In the genomic region with DNA sequence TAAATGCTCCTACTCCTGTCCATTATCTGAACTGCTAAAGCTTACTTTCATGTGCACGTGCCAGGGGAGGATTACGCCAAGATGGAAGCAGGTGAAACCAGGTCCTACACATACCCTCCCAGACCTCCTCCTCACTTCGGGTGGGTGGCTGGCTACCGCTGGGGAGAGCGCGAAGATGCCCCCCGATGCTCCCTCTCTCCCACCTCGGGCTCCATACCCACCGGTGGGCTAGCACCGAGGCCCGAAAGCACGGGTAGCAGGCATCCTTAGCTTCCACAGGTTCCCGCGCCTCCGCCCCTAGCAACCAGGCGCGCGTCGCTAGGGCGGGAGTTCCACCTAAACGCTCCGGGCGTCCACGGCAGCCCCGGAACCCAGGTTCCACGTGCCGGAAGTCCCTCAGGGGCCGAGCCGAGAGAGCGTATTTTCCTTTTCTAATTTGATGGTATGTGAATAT, we compare ENCODE assay signal across 7 mouse cellular contexts. TPM values are rescaled to one million over a fixed set of nuclear protein-coding genes. Genes with fewer than 3 reads are reported as not detected.
DNase-seq lines count a peak whose midpoint lies in the region; ATAC-seq lines count a peak whose summit lies in the region.

Wdr31 (minus strand) TSS at position 299 of the 454 bp plus-strand sequence.

- H3K4me3 ChIP-seq in intestine, embryonic 15.5 days (replicated peaks) = peak within 1 kb of the TSS; percentile 72

- peak within 1 kb of the TSS; percentile 88 for H3K4me2 ChIP-seq in intestine, embryonic 15.5 days (replicated peaks)

- WGBS in intestine, embryonic 15.5 days = under 1% methylated on average over 30 of the region's 30 CpGs

- H3K4me1 ChIP-seq in intestine, embryonic 15.5 days (replicated peaks) = no peaks in the 10 kb centered on the region

- no peaks in the 10 kb centered on the region for H3K9me3 ChIP-seq in intestine, embryonic 15.5 days

- DNase-seq in adrenal gland, postnatal 10 days = peak; percentile 90
- DNase-seq in embryo, embryonic 11.5 days (ENCODE audit: low read depth, low spot score) = peak; percentile 73
- DNase-seq in gastrocnemius, postnatal 36 days = peak; percentile 39 to 66
- peak; percentile 84 to 86 for DNase-seq in left cerebral cortex, postnatal 25 days (ENCODE audit: low spot score in 2 of 2)
- peak; percentile 84 for DNase-seq in mesoderm, embryonic 11.5 days (ENCODE audit: low read depth, low spot score)
- DNase-seq in right cerebral cortex, postnatal 36 days (ENCODE audit: low spot score in 2 of 2) = peak; percentile 72

- no peaks in the 10 kb centered on the region for H3K36me3 ChIP-seq in intestine, embryonic 15.5 days

- no peaks in the 10 kb centered on the region for H3K27me3 ChIP-seq in intestine, embryonic 15.5 days (replicated peaks)

- intact Hi-C loops in gastrocnemius, postnatal 36 days (cut with DNase I) = no loop called here
- intact Hi-C loops in left cerebral cortex, postnatal 25 days (cut with DNase I) = loop anchor here (2.0 kb wide), 1 partner anchor 32 kb away; the partner anchor contains the start of gene Hdhd3

- peak; percentile 94 for ATAC-seq in intestine, embryonic 15.5 days

- peak within 1 kb of the TSS; percentile 58 for H3K9ac ChIP-seq in intestine, embryonic 15.5 days

- H3K27ac ChIP-seq in intestine, embryonic 15.5 days = no peak within 1 kb of the TSS

RNA-seq across cellular contexts. Expression of gene Wdr31, which starts in this region (rescaled TPM):
- total RNA-seq in adrenal gland, postnatal 10 days (2021) = 1 to 10 TPM; 2.4 to 3.7 TPM
- total RNA-seq in gastrocnemius, postnatal 36 days (2021) = under 1 TPM in 1 of 2 experiments, not detected in 1; 0.22 TPM
- polyA plus RNA-seq in intestine, embryonic 15.5 days (2015; fragmentation: Nextera tagmentation; extraction: Ambion mirVana) = 7.7 and 9.1 TPM in 2 replicates
- 1 to 10 TPM; 7.6 TPM for total RNA-seq in left cerebral cortex, postnatal 25 days (2021)

Comparison
In these comparisons a context has a peak if more than half of its experiments do, and no peak if none do; other contexts are left out.
1. Peak in DNase-seq in gastrocnemius, postnatal 36 days; RNA of the gene not detected or under 1 TPM.